Mouse (Mus musculus) left cerebral cortex, adult 11 months (tissue): ENCODE data around the gene Gm28048.

Experiments used
- DNase-seq: peaks from one replicate; pipeline ENCODE4 v3.0.0; 2022; ENCODE audit warnings: low spot score

Gene Gm28048

DNA sequence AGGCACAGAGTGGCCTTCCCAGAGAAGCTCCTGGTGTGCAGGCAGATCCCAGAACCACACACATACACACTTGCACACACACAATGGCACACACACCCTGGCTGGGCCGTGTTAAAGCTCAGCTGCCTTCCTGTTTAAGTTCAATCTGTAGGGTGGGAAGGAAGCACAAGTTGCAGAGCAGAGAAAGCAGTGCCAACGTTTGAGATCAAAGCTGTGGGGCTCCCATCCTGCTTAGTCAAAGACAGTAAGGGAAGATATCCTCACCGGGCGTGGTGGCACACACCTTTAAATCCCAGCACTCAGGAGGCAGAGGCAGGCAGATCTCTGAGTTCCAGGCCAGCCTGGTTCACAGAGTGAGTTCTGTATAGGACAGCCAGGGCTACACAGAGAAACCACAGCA, 149.3 kb downstream of the Gm28048 start:
- no peak for DNase-seq

DNA sequence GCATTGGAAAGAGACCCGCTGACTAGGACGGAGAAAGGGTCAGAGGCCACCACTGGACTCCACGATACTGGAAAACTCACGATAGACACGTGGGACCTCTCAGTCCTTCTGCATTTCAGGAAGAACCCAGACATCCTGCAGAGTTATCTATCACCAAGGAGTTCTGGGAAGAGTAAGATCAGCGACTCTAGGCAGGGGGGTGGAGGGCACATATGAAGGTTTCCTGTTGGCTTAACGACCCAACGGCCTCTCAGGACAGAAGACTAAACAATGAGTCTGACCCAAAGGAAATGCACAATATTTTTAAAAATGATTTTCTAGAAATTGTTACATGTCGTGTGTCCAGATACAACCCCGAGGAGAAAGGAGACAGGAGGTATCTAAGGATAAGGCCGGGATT, 150.0 kb downstream of the Gm28048 start:
- DNase-seq = no peak

DNA sequence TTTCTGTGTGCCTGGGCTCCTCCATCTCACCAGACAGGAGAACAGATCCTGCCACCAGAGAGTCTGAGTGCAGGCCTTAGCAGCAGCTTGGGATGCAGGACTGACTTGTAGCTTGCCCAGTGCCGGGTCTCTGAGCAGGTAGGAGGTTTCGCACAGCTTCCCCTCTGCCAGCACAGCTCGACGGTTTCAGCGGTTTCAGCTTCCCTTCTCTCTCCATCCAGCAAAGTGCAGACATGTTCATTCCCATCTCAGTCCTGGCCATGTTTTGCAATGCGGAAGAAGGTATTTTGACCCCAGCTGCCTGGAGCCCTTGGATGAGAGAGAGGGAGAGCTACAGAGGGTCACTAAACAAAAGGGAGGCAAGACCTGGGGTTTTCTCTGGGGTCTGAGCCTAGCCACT, 151.2 kb downstream of the Gm28048 start:
- DNase-seq = no peak

DNA sequence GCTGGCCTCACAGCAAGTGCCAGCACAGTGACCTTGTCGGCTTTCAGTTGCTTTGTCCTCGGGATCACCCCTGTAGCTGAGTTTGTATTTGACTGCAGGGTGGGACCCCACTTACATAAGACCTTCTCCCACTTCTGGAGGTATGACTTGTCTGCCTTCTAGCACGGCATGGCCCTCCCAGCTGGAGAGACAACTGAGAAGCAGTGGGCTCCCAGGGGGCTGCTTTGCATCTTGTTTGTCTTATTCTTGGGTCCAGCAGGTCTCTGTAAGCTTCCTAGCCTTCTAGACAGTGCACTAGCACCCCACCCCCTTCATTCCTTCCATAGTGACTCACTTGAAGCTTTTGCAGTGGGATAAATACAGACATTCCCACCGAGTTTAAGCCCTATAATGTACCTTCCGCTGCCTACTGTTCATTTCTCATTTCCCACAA, 151.7 kb downstream of the Gm28048 start:
- no peak for DNase-seq

DNA sequence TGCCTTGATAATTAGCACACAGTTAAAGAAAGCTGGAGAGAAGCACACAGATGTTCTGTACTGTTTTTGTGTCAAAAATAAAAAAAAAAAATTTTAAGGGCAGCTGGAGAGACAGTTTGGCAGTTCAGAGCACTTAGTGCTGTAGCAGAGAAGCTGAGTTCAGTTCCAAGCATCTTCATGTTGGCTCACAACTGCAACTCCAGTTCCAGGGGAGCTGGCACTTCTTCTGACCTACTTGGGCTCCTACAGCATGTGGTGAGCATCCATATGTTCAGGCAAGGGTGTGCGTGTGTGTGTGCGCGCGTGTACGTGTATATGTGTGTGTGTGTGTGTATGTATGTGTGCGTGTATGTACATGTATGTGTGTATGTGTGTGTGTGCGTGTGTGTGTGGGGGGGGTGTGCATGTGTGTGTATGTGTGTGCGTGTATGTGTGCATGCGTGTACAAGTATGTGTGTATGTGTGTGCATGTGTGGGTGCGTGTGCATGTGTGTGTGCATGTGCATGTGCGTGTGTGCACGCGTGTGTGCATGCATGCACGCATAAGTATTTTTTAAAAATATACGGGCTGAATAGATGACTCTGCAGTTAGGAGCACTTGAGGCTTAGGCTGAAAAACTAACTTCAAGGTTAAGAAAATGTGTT, 152.8 kb downstream of the Gm28048 start:
- no peak for DNase-seq

GRCm38 (mm10) chr11:22827514-22828080, 154.3 kb downstream of the Gm28048 start:
- DNase-seq = no peak

DNA sequence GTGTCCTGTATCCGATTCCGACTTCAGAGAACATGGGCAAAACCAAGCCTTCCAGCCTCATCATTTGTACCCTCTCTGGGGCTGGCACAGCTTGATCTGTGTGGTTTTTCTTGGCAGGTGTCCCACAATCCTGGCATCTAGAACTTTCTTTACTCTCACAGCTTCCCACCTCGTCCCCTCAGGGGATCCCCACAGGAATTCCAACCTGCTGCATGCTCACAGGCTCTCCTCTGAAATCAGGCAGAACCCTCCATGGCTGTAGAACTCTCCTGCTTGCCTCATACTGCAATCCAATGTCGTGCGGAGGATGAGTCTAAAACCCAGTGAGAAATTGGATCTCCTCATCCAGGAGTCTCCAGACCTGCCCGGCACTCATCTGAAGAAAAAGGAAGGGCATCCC, 155.2 kb downstream of the Gm28048 start:
- DNase-seq = no peak

DNA sequence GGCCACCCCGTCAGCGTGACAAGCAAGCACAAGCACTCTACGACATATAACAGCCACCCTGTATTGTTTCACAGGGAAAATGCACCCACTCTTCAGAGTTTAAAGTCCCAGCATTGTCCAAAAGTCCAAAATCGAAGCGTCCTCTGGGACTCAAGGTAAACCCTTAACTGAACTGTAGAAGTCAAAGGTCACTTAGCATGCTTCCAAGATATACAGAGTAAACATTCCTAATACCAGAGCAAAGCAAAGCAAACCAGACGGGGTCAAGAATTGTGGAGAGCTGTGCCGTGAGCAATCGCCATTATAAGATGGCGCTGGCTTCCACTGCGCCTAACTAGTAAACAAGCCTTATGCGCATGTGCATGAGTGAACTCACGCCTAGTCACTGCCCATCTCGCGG, 155.8 kb downstream of the Gm28048 start:
- DNase-seq = no peak

DNA sequence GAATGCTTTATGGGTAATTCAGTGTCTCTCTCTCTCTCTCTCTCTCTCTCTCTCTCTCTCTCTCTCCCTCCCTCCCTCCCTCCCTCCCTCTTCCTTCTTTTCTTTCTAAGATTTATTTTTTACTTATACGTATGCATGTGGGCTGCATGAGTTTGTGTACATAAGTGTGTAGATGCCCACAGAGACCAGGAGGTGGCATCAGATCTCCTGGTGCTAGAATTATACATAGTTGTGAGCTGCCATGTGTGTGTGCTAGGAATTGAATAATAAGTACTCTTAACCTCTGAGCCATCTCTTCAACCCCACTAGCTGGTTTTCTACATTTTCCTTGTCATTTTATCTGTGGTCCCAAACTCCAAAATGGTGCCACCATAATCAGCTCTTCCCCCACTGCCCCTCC, 156.3 kb downstream of the Gm28048 start:
- DNase-seq = no peak

GRCm38 (mm10) chr11:22824049-22824705, 157.7 kb downstream of the Gm28048 start:
- DNase-seq = no peak

- no peak for DNase-seq
These were observed 160.6 kb downstream of the Gm28048 start for GRCm38 (mm10) chr11:22821243-22821642.

DNA sequence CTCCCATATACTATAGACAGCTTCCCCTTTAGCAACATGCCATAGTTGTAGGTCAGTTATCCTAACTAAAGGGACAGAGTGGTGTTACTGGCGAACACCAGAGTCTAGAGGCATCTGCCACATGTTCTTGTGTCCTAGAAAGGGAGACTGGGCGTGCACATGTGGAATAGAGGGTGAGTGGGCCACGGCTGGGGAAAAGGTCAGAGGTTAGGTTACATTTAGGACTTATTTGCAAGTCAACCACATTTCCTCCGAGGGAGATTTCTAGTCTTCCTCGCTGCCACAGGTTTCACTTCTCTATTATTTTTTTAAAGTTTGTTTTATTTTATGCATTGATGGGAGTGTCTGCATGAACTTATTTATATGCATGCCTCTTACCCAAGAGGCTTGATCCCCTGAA, 163.5 kb downstream of the Gm28048 start:
- DNase-seq = no peak

DNA sequence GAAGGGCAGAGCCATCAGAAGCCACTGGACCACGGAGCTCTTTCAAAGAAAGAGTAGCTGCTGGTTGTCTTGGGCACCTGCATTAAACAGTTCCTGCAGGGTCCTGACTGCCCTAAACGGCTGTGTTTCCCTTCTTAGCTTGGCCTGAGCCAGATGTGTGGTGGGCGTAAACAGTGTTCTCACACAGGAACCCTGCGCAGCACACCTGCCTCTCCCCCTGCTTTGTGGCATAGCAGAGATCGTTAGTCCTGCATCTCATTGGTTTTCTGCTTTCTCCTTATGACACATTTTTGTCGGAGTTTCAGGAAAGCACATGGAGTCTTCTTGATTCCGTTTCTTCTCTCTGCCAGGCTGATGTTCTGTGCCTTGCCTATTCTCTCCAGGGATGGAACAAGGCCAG, 166.0 kb downstream of the Gm28048 start:
- DNase-seq = no peak

- no peak for DNase-seq
These were observed 166.7 kb downstream of the Gm28048 start for GRCm38 (mm10) chr11:22815143-22815542.

DNA sequence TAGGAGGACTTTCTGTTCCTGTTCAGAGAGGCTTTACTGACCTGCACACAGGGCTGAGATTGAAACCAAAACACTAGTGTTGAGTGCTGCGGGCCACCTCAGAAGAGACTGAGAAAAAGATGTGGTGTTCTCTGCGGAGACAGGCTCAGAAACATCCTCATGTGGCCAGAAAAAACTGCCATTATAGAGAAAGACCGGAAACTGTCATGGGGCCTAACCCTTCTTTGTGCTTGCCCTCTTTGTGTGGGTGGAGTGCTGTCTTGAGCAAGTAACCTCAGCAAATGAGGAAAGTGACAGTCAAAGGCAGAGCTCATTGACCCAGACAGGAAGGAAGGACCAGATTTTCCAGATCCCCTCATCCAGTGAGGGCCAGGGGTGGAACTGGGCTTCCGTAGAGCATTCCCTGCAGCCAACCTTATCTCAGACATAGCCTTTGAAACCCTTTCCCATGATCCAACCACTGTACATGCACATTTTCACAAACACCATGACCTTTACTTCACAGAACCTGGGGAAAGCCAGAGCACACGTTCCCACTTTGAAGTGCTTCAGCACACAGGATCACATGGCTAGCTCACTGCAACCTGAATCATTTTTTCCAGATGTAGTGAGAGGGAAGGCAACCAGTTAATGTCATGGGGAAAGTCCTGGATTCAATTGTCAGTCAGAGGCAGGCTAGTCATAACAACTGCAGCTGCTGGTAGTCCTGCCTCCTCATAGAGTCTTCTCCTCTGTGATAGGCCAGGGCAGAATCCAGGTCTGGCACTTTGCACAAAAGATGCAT, 167.8 kb downstream of the Gm28048 start:
- DNase-seq = no peak

DNA sequence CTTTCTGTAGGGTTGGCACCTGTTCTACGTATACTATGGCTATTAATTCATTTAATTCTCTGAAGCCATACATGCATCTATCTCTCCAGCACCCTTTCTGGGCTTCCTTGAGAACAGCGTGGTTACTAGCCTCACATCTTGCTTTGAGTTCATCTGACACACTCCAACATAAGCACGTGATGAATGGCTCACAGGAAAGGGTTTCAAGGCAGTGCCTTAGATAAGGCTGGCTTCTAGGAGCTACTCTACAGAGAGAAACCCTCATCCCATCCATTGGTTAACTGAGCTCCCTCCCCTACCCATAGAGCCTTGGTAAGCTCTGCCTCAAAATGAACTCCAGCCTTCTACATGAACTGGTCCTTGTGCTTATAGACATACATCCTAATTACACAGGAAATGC, 168.5 kb downstream of the Gm28048 start:
- no peak for DNase-seq

- DNase-seq = no peak
These were observed 170.5 kb downstream of the Gm28048 start for GRCm38 (mm10) chr11:22811413-22811812.

DNA sequence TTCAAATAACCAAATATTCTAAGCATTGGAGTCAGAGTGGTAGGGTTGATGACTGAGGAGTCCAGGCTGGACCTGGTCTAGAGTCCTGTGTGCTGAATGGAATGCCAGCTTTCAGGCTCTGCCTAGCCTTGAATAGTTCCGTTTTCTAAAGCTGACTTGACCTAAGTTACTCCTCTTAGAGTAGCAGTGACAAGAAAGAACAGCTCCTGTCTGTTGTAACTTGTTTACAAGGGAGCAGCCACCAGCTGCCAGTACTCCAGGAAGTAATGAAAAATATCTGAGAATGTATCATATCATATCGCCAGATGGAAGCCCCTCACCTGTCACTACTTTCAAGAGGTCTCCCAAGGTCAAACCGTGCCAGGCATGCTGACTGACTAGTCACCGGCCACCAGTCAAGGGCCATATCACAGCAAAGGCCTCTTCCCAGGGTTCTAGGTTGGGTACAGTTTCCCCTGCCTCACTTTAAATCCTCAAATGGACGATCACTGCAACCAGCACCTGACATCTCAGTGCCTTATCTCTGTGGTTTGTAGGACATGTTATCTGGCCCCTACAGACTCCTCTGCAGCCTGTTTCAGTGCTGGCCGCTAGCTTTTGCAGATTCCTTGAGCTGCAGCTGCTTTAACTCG, 172.3 kb downstream of the Gm28048 start:
- no peak for DNase-seq

GRCm38 (mm10) chr11:22808040-22808439, 173.8 kb downstream of the Gm28048 start:
- no peak for DNase-seq

DNA sequence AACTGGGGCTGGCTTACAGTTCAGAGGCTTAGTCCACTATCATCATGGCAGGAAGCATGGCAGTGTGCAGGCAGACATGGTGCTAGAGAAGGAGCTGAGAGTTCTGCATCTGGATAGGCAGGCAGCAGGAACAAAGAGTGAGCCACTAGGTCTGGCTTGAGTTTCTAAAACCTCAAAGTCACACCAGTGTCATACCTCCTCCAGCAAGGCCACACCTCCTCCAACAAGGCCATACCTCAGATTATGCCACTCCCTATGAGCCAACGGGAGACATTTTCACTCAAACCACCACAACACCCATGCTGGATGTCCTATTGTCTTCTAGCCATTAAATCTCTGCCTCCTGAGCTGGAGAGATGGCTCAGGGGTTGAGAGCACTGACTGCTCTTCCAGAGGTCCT, 176.7 kb downstream of the Gm28048 start:
- no peak for DNase-seq

- DNase-seq = no peak
These were observed 181.9 kb downstream of the Gm28048 start for GRCm38 (mm10) chr11:22799987-22800424.

GRCm38 (mm10) chr11:22798916-22799315, 183.0 kb downstream of the Gm28048 start:
- DNase-seq = no peak
